Mouse (Mus musculus) cortical plate, adult 2 months (tissue): Measurements from ENCODE around the gene Ghr. TPM values are rescaled to one million over a fixed set of nuclear protein-coding genes. Genes with fewer than 3 reads are reported as not detected.

ENCODE experiments used
- H3K27ac ChIP-seq: fragments of 200-500 bp; 2 replicates; pipeline ENCODE4 v1.5.1; 2012; ENCODE audit warnings: low read length, control low read depth, inconsistent platforms; ENCODE audit not compliant: insufficient read depth
- H3K4me1 ChIP-seq: fragments of 200-500 bp; 2 replicates; pipeline ENCODE4 v1.6.1; 2011; ENCODE audit warnings: low read length; ENCODE audit not compliant: control insufficient read depth, insufficient read depth
- H3K4me3 ChIP-seq: fragments of 200-500 bp; 2 replicates; pipeline ENCODE4 v1.5.1; 2011; ENCODE audit warnings: mild to moderate bottlenecking, low read length, control low read depth; ENCODE audit not compliant: insufficient read depth
- CTCF ChIP-seq: fragments of 200-500 bp; IDR thresholded peaks from 2 replicates; pipeline ENCODE4 v1.5.1; 2011; ENCODE audit warnings: mild to moderate bottlenecking, control low read depth, low read length; ENCODE audit not compliant: insufficient read depth; ENCODE audit errors: extremely low read depth
- POLR2A ChIP-seq: fragments of 200-500 bp; IDR thresholded peaks from 2 replicates; pipeline ENCODE4 v1.6.1; 2011; ENCODE audit warnings: mild to moderate bottlenecking, low read length, control low read depth; ENCODE audit not compliant: insufficient read depth; ENCODE audit errors: extremely low read depth
- polyA plus RNA-seq: library from polyadenylated mRNA; depleted of rRNA; stranded (reverse); fragments of >200 nt; gene quantifications from 2 replicates; pipeline ENCODE4 v1.2.3, GENCODE M21; 2012; rRNA removed

The Ghr gene
- polyA plus RNA-seq: 8.4 TPM in 2 replicates

GRCm38 (mm10) chr15:3582807-3583636 lies at the start of gene Ghr:
Gene Ghr, minus strand, starts transcription at chr15:3583492.
- TF ChIP-seq CTCF (peak; percentile 67), POLR2A (no peak)
- Histone ChIP-seq H3K4me3 (peak within 1 kb of the TSS; percentile 58), H3K4me1 (no peaks in the 10 kb centered on the region; the same call in 1 of the 2 replicates), H3K27ac (peak within 1 kb of the TSS; percentile 88; the same call in 1 of the 2 replicates)

GRCm38 (mm10) chr15:3622746-3623145 lies 39.5 kb upstream of the Ghr start:
- TF ChIP-seq CTCF (no peak), POLR2A (no peak)
- Histone ChIP-seq H3K4me1 (no peaks in the 10 kb centered on the region), H3K27ac (no peak overlapping the region), H3K4me3 (no peak overlapping the region)

GRCm38 (mm10) chr15:3620368-3620767 lies 37.1 kb upstream of the Ghr start:
- H3K27ac ChIP-seq: no peak overlapping the region
- H3K4me3 ChIP-seq: no peak overlapping the region
- H3K4me1 ChIP-seq: no peaks in the 10 kb centered on the region
- TF ChIP-seq POLR2A (no peak), CTCF (no peak)

GRCm38 (mm10) chr15:3618311-3618710 lies 35.0 kb upstream of the Ghr start:
- H3K27ac ChIP-seq: no peak overlapping the region
- TF ChIP-seq CTCF (no peak), POLR2A (no peak)
- no peaks in the 10 kb centered on the region for H3K4me1 ChIP-seq
- H3K4me3 ChIP-seq: no peak overlapping the region

- H3K27ac ChIP-seq: no peak overlapping the region
- no peak overlapping the region for H3K4me3 ChIP-seq
- H3K4me1 ChIP-seq: no peaks in the 10 kb centered on the region
- TF ChIP-seq CTCF: no peak
- no peak for TF ChIP-seq POLR2A
These were observed 28.7 kb upstream of the Ghr start for GRCm38 (mm10) chr15:3611961-3612360.

- no peak overlapping the region for H3K27ac ChIP-seq
- H3K4me3 ChIP-seq: no peak overlapping the region
- TF ChIP-seq POLR2A: no peak
- TF ChIP-seq CTCF: no peak
- H3K4me1 ChIP-seq: no peaks in the 10 kb centered on the region
These were observed 24.7 kb upstream of the Ghr start for GRCm38 (mm10) chr15:3607951-3608350.

GRCm38 (mm10) chr15:3602098-3602486 lies 18.8 kb upstream of the Ghr start:
- H3K27ac ChIP-seq: no peak overlapping the region
- H3K4me3 ChIP-seq: no peak overlapping the region
- TF ChIP-seq CTCF (no peak), POLR2A (no peak)
- no peaks in the 10 kb centered on the region for H3K4me1 ChIP-seq

- Histone ChIP-seq H3K4me3 (no peak overlapping the region), H3K27ac (no peak overlapping the region), H3K4me1 (no peaks in the 10 kb centered on the region)
- TF ChIP-seq CTCF (no peak), POLR2A (no peak)
These were observed 18.3 kb upstream of the Ghr start for GRCm38 (mm10) chr15:3601422-3602097.

GRCm38 (mm10) chr15:3587879-3588278 lies 4.6 kb upstream of the Ghr start:
- TF ChIP-seq CTCF: no peak
- no peak for TF ChIP-seq POLR2A
- H3K27ac ChIP-seq: no peak overlapping the region
- H3K4me1 ChIP-seq: no peaks in the 10 kb centered on the region
- no peak overlapping the region for H3K4me3 ChIP-seq

- no peak overlapping the region for H3K27ac ChIP-seq
- TF ChIP-seq POLR2A: no peak
- no peak for TF ChIP-seq CTCF
- H3K4me3 ChIP-seq: no peak overlapping the region
- no peaks in the 10 kb centered on the region; the same call in 1 of the 2 replicates for H3K4me1 ChIP-seq
These were observed 1.1 kb upstream of the Ghr start for GRCm38 (mm10) chr15:3584361-3584760.
